Mouse (Mus musculus): ENCODE data around the gene Slc8a1.
A peak's percentile ranks its signal among the peaks of the same experiment; 100 is the strongest.

Gene Slc8a1

DNA sequence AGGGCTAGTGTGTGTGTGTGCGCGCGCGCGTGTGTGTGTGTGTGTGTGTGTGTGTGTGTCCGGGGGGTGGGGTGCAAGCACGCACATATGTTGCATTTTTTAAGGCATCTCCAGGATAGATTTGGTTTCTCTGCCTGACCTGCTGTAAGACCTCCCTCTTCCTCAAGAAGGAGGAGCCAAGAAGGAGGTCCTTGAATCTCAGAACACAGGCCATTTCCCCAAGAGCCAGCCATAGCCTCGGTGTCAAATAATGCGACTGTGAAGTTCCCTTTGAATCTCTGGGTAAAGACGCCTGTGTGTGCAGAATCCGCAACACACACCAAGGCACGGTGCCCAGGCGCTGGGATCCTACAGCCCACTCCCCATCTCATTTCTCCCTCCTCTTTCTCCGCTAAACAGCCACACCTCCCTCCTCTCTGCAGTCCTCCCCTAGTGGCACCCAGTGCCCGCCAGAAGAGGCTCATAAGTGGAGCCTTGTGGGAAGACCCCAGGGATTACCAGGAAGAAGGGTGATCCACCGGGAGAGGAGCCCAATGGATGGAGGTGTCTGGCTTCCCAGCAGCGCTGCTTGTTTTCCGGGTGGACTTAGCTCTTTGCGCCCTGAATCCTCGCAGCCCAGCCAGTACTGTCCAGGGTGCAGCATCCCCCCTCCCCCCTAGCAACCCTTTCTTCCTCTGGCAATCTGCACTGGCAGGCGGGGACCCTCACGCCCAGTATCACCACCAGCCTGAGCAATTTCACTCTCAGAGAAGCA, 68.9 kb downstream of the Slc8a1 start:
- DNase-seq, result peak; percentile 69

DNA sequence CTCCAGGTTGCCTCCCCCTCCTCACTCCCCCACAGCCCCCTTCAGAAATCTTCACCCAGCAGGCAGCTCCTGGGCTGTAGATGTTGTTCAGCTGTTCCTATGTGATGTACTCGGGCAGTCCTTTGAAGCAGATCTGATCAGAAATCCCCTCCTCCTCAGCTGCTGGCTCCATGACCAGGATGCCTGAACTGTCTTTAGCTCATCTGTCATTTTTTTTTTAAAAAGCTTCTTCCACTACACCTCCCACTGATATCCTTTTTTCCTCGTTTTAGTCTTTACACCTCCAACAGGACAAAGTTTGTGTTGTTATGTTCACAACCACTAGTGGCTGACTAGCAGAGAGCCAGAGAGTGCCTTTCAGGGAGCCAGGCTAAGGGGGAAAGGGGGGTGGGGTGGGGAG, 69.7 kb downstream of the Slc8a1 start:
- no peak for DNase-seq

DNA sequence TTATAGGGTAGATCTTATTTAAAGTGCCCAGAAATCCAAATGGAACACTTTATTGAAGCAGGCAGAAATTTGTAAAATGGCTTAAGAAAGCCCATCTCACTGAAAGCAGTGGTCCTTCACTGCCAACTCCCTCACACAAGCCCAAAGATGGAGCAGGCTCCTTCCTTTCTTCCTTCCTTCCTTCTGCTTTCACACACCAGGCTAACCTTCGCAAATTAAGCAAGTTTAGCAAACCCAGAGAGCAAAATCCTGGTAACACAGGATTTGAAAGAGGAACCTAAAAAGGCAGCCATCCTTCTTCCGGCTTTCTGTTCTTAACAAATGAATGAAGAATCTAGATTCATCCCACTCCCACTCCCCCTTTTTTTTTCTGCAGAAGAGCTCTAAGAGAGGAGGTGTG, 70.2 kb downstream of the Slc8a1 start:
- no peak for DNase-seq

DNA sequence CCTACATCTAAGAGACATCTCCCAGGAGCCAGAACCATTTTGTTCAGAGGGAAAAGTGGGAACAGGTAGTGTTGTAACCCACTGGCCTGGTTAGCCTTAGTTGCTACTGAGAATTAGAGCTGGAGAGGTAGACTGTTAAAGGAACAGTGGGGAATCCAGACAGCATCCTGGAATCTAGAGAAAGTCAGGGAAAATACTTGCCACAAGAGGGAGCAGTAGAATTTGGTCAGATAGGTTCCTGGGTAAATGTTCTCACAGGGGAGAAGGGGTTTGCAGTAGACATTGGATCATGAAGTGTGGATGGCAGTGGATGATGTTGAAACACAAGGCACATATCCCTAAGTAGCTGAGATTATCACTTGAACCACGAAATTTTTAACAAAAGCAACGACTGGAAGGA, 71.6 kb downstream of the Slc8a1 start:
- DNase-seq, result peak; percentile 73

DNA sequence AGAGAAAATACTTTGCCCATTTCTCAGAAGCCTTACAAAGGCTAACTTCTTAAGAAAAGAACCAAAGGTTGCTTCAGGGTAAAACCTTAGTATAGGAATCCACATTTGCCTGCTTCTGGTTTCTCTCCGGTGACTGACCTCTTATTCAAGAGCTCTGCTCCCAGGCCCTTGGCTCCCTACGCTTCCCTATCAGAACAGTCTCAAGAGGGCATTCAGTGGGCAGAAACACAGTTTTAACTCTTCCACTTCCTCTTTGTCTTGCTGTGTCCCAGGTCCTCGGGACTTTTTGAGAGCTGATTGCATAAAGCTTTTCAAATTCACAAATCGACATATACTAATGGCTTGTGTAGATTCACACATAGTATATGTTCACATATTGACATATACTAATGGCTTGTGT, 73.3 kb downstream of the Slc8a1 start:
- DNase-seq, result no peak

DNA sequence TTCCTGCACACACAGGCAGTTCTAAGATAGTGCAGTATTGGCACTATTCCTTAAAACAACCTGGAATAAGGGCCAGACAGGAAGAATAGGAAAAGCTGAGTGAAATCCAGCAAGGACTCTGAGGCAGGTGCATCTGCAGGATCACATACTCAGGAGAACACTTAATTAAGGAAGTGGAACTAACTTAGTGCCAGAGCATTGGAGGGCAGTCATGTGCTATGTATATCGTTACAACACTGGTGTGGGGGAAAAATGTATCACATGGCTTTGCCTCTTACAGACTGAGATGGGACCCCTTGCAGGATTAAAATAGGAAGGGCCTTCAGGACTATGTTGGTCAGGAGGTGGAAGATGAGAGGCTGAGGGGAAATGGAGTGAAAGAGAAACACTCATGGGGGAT, 80.3 kb downstream of the Slc8a1 start:
- DNase-seq, result no peak

DNA sequence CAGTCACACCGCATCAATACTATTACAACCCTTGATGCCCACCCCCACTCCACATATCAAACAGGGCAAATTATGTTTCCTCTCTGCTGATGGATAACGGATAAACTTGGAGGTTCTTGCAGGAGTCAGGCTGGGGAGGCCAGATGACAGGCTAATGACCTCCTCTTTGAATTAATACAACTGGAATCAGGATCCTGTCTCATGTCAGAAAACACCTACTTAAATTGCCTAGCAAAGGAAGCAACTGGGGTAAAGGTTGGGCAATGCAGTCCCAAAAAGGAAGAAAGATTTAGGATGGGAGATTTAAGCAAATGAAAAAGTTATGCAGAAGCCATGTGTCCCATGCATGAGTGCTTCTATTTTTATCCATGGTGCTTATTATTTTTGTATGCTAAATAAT, 83.6 kb downstream of the Slc8a1 start:
- DNase-seq, result peak; percentile 46

DNA sequence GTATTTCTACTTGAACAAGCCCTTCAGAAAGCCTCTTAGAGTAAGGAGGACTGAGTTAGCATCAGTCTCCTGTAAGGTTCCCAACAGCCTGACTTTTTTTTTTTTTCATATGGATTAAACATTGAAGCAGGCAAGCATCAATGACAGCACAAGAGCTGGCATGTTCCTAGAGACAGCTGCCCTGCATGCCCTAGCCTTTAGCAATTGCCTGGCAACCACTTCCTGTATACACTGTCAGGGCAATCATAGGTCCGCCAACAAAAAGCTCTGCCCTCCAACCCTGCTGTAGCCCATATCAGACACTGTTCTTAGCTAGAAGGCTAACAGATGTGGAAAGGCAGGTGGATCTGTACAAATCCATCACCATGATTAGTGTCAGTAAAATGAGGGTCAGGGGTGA, 85.2 kb downstream of the Slc8a1 start:
- DNase-seq, result peak; percentile 39

DNA sequence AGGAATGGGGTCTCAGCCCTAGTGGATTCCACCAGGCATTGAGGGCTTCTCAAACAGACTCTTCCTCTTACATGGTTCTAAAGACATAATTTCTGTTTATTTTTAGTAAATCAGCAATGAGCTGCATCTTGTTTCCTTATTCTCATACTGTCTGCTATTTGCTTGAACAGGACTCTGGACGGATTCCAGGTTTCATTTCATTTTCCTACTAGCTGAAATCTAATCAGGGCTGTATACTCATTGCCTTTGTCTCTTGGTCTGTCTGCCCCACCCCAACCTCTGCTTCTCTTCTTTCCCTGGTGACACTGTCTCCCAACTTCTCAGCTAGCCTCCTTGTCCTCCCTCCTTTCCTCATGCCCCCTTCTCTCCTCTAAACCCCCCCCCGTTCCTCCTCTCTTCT, 101.4 kb downstream of the Slc8a1 start:
- DNase-seq, result no peak

DNA sequence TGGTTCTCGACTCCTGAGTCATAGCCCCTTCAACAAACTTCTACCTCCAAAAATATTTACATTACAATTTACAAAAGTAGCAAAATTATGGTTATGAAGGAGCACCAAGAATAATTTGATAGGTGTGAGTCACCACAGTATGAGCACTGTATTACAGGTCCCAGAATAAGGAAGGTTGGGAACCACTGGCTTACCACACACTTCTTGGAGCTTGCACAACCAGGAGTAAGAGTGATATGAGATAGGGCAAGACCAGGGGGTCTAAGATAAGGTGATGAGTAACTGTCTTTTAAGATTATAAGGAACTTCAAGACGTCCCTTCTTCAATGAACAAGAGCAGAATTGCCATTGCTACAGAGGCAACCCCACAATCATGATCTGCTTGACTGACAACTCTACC, 107.7 kb downstream of the Slc8a1 start:
- DNase-seq, result no peak

DNA sequence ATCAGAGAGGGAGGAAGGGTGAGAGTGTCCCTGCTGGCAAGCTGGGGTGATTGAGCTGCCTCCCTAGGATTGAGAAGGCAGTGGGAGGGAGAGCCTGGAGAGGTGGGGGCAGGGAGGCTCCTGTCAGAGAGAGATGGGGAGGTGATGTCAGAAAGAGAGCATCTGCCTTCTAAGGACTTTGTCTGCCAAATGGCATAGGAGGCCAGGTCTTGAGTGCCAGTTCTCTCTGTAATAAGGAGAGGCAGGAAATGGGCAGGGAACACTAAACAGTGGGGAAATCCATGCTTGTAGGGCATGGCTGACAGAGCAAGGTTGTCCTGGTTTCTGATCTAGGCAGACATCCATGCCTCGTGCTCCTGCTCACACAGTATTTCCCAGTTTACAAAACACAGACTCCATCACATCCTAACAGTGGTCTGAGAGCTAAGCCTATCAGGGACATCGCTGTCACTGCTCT, 117.0 kb downstream of the Slc8a1 start:
- DNase-seq, result peak; percentile 61

DNA sequence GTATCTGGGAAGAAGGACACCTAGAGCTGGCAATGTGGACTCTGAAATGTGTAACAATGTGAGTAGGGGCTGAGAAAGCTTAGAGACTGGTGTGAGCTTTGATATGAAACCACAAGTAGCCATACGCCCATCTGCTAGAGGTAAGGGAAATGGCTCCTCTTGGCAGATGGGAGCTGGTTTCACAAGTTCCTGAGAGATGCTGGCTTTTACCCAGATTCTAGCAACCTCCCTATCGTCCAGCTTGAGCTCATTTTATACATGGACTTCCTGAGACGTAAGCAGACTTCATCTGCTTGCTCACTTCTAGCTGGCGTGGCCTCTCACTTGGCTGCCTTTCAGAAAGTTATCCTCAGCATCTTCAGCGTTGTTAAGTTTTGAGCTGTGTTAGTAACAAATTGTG, 119.7 kb downstream of the Slc8a1 start:
- DNase-seq, result peak; percentile 20

DNA sequence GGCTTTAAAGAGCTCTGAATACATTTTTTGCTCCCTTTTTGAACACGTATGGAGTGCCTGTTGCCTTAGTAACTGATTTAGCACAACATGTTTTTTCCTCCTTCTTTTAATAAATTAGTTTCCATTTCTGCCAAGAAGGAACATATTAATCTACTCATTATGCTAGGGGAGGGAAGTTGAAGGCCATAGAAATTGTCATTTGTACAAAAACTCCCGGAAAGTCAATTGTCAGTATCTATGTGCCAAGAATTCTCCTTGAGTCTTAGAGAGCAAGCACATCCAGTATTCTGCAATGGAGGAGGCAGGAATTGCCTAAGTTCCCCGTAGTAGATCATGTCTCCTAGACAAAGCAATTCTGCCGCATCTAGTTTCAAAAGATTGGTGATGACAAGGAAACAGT, 121.9 kb downstream of the Slc8a1 start:
- DNase-seq, result no peak

DNA sequence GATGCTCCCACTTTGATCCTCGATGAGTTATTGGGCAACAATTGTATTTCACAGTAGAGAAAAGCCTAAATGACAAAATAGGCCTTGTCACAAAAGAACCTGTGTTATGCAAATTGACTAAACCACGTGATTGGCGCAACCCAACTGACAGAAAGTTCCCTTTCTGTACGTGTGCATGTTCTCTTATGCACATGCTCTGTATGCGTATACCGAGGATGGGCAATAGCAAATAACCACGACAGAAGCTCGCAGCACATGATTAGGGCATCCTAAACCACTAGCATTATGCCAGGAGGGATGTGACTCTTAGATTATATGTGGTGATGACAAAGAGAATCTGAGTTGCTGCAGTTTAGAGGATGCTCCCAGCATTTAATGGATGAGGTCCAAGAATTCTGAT, 122.8 kb downstream of the Slc8a1 start:
- DNase-seq, result no peak

DNA sequence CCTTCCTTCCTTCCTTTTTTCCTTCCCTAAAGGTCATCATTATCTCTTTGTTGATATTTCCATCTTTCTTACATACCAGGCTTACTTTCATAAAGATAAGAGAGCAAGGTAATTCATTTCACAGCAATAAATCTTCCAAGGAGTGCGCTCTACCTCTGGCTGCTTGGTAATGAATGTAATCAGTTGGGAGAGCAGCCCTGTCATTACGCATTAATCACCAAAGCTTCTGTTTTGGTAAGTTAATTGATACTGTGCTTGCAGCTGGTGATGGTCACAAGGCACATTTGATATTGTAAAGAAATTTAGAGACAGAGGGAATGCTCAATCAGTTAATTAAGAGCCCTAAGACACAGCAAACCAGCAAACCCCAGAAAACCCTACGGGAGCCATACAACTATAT, 130.7 kb downstream of the Slc8a1 start:
- DNase-seq, result no peak

DNA sequence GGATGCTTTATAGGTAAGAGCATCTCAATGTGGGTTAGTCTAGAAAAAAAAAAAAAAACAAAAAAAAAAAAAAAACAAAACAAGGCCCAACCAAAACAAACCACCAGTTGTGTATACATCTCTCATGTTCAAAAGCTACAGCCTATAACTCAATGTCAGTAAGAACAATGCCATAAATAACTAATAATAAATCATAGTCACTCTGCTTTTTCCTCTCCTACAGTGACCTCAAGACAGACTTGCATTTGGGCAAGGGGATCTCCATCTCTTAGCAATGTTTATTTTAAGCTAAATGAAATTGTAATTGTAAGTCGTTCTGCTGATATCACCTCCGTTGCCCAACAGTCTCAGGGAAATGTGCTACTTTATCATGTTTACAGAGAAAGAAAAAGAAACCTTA, 132.1 kb downstream of the Slc8a1 start:
- DNase-seq, result no peak

DNA sequence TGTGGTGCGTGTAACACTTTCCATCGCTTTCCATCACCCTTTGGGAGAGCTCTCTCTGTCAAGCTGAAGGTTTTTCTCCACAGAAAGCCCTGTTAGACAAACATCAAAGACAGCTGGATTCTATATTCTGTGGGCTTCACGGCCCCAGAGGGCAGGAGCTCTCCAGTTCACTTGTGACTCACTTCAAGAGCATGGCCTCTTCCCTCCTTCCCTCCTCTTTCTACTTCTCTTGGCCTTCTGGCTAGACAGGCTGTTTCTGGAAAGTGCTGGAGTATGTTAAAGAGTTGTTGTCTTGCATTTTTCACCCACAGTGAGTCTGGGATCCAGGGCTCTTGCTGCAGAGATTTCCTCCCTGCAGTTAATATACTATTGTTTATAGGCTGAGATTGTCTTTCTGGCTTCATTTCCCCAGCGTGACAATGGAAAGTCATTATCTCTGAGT, 132.9 kb downstream of the Slc8a1 start:
- DNase-seq, result peak; percentile 33

DNA sequence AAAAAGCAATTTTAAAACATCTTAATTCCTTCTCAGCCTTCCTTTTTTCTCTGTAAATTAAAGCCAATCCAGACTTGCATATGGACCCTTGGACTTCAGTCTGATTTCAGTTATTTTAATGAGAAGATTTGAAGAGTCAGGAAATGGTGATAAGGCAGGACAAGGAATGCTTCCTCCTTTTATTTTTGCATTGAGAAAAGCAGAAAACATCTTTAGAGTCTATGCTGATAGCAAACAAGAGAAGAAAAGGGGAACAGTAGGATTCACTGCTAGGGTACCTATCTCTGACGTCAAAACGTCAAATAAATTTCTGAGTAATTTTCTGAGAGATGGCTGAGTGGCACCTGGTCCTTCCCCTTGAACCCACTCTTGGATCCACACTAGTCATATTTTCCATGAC, 139.1 kb downstream of the Slc8a1 start:
- DNase-seq, result no peak

DNA sequence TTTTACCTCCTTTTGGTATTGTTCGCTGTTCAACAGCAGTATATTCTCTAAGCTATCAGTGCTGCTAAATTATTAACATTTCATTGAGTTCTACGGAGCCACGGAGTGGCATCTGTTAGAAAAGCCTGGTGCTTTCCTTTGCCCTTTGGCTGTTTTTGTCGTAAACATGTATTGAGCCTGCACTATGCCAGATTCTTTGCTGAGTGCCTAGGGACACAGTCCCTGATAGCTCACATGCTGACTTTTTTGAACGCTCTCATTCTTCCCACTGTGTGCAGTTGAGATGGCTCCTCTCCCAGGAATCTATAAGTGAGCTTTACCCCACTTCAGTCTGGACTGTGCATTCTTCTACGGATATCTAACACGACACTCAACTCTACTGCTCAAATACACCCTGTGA, 148.4 kb downstream of the Slc8a1 start:
- no peak for DNase-seq

DNA sequence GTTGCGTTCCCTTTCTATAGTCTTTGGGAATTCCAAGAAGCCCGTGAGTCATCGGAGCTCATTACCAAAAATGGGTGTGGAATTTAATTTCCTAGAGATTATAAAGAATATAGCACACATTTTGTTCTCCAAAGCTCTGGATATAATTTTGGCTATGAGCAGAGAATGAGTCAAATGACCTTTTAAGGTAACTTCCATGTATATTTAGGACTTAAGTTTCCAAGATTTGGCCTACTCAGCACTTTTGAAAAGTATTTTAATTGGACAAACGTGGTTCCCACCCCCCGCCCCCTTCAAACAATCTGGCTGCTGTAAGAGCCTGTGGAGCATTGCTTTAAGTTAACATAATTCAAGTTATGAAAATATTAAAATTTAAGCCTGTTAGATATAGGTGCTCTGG, 151.4 kb downstream of the Slc8a1 start:
- no peak for DNase-seq

DNA sequence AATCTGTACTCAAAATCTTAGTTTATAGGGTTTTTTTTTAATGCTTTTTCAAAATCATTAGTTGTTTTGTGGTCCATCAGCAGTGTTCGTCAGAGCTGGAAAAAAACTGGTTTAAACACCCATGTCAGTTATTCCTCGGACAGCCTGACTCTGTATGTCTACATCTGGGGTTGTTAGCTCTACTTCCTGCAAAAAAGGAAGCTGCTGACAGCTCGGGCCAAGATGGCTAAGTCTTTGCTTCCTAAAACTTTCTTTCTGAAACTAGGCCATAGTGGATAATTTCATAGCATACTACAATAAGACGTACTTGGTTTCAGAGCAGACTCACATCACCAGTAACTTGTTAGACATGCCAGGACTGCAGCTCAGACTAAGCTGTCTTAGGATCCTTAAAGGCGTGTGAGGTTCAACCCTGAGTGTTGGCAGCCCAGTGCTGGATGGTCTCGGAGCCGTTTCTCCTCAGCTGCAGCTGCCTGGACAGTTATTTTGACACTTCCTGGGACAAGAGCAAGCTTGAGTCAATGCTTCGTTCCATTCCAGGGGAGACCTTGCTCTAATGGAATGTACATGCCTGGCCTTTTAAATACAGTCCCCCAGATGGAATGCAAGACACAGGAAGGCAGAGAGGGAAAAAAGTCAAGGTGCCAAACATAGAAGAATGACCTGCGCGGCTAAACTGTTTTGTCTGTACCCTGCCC, 158.3 kb downstream of the Slc8a1 start:
- DNase-seq, result peak; percentile 33

DNA sequence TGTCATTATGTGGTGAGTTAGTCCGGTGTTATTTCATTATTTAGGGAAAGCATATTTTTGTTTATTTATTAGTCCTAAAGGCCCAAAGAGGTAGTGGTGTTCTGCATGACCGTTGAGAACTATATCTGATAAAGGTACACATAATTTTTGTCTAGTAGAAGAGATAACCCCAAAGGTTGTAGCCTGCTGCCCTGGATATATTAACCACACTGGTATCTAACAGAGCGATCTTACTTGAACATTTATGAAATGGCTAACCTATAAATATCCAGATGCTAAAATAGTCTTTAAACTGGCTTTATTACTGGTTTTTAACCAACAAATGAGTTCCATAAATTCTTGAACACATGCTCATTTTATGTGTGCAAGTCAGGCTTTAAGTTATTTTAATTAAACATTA, 161.3 kb downstream of the Slc8a1 start:
- no peak for DNase-seq

DNA sequence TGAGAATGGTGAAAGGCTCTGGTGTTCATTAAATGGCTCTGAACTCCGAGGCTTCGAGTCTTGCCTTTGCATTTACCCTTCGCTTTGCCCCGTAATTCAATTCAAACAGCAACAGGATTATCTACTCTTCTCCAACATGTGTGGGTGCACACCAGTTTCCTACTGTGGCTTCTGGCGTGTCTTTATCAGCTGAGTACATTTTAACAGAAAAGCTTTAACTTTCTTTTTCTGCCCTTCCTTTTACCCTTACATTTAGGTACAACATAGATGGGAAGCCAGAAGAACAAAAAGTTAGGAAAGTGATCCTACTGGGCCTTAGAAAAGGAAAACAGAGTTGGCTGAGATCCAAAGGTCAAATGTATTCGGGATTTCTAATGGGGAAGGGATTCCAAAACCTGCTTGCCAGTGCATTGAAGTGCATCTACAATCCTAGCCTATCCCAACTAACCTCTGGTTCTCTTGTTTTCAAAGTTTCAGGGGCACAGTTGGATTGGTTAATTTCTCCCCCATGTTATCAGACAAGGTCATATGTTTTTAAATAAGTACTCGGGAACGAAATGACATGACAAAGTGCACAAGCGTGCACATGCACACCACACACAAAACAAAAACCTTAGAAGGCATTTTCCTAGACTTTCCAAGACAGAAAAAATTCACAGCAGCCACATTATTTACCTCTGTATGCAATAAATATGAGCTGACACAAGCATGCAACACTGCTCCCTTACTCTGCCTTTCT, 172.4 kb downstream of the Slc8a1 start:
- no peak for DNase-seq
